Mouse (Mus musculus) left cerebral cortex, postnatal 25 days (tissue): ENCODE results near the gene Ttc7. TPM values are rescaled to one million over a fixed set of nuclear protein-coding genes. Genes with fewer than 3 reads are reported as not detected.

Source experiments
- DNase-seq, 2 experiments: peaks; one replicate each; pipeline ENCODE4 v3.0.0; 2022; ENCODE audit warnings: low spot score in 2 of 2, mixed read lengths in 1 of 2
- intact Hi-C: fragments of 180-260 bp; cut with DNase I; formaldehyde crosslinking; loops from one replicate; pipeline ENCODE4 v1.15.1; 2025
- total RNA-seq, 2 experiments: library from RNA; stranded (reverse); gene quantifications; 2 replicates each; pipeline ENCODE4 v1.2.3; 2021

The Ttc7 gene
- total RNA-seq, 2 experiments from 2014 or later, result 12.0 to 14.4 TPM

GRCm38 (mm10) chr17:87309073-87309788 lies 26.5 kb downstream of the Ttc7 start:
- intact Hi-C loops, result no loop called here
- no peak for DNase-seq

DNA sequence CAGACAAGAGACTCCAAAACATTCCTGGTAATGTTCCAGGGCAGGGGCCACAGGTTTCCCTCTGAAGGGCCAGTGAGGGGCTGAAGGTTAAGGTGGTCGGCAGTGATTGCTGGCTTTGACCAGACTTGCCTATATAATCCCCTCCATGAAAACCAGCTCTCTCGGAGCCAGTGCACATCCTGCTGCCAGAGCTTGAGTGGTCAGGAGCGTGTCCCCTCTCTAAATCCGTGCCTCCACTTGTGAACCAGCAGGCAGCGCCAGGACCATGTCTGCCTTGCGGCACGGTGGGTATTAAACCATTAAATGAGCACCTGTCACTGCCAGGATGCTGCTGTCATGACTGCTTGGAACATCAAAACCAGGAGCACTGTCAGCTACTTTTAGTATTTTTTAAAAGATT lies 27.8 kb downstream of the Ttc7 start:
- intact Hi-C loops, result no loop called here
- no peak for DNase-seq

- intact Hi-C loops, result no loop called here
- DNase-seq, result no peak
Measured at GRCm38 (mm10) chr17:87312351-87312750, 29.7 kb downstream of the Ttc7 start.

DNA sequence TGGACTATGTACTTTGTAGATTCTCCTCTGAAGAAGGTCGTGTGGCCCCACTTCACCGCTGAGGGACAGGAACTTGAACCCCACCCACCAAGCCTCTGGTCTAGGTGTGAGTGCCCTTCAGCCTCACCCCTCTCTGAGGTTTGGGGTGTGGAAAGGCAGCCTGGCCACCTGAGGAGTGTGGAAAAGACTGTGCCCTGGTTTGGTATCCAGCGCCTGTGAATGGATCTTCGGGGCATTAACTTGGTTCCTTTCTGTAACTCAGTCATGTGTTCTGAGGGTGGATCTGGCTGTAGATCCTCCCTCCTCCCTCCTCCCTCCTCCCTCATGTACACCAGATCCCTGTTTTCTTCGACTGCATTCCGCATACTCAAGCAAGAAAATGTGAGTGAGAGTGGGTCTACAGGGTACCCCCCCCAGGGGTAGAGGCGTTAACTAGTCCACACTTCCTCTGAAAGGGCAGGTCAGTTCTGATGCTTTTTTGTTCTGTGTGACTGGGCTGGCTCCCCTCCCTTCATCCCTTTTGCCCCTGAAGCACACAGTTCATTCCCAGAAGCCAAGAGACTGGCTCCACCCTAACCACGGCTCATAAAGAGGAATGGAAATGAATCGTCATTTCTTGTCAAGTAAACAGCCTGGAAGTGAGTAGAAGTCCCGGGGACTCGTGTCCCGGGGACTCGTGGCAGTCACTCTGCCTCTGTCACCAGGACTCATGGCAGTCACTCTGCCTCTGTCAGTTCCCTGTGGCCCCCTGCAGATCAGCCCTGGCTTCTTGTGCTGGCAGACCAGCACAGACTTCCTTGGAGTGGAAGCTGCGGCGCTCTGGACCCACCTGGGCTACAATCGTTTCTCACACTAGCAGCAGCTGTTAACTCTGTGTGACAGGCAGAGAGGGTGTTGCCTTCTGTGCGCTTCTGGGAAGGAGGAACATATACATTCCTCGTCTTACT lies 30.5 kb downstream of the Ttc7 start:
- DNase-seq, result no peak
- intact Hi-C loops, result no loop called here

GRCm38 (mm10) chr17:87314121-87314520 lies 31.4 kb downstream of the Ttc7 start:
- no peak for DNase-seq
- intact Hi-C loops, result no loop called here

- no peak for DNase-seq
- intact Hi-C loops, result no loop called here
Measured at GRCm38 (mm10) chr17:87314530-87314946, 31.9 kb downstream of the Ttc7 start.

DNA sequence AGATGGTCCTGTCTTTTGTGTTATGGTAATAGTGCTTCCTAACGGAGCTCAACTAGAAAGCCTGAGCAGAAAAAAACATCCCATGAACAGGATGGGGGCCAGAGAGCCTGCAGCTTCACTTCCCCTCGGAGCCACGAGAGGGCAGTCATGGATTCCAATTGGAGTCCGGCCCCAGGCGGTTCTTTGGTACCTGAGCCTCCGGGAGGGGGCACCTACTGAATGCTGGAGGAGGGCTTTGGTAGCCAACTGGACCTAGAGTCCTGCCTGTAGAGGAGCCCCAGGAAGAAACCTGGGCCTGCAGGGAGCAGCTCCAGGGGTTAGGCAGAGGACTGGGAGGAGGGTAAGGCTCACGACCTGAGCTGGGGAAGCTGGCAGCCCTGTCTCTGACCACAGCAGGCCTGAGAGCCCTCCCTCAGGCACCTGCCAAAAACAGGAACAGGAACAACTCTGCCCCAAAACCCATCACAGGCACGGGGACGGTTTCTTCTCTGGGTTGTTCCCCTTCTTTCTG lies 32.4 kb downstream of the Ttc7 start:
- peak; percentile 90 to 94 for DNase-seq

DNA sequence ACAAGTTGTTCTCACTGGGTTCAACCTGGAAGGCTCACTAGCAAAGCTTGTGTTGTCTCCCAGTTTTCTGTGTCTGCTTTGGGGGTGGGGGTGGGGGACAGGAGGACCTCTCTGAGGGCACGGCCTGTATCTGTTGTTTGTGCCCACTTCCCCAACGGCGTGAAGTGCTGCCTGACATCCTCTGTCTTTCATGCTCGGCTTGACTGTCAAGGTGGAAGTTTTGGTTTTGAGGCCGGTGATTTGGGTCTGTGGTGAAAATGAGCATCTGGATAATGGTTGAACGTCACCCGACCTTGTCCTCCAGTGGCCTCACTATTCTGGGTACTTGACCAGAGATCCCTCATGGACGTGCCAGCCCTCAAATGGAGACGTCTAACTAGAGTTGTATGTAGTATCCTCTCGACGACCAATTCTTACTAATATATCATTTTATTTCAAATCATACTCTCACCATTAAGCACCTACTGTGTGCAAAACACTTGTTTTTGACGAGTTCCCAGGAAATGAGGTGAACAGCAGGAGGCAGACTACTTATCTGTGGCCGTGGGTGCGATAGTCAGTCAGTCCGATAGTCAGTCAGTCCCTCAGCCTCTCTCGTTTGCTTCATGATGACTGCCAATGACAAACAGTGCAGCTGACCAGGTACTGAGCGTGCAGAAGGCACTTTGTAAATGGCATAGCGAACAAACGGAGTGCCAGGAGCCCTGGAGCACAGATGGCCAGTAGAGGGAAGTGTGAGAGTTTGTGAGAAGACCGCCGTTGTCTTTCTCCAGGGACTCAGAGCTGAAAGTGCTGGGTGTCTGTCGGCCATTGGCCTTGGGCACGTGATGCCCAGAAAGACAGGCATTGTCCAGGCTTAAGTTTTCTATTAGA lies 33.4 kb downstream of the Ttc7 start:
- intact Hi-C loops, result loop anchor here (1.0 to 5.0 kb wide), 4 partner anchors 131 to 351 kb away; partner anchors contain the start of gene Calm2

More for the DNA sequence above, 32.4 kb downstream of the Ttc7 start:
- intact Hi-C loops, result loop anchor here (1.0 to 5.0 kb wide), 3 partner anchors 132 to 352 kb away; partner anchors contain the start of gene Calm2

GRCm38 (mm10) chr17:87317271-87317670 lies 34.6 kb downstream of the Ttc7 start:
- intact Hi-C loops, result loop anchor here (2.0 to 5.0 kb wide), 3 partner anchors 130 to 350 kb away; partner anchors contain the start of gene Calm2

More for the DNA sequence above, 33.4 kb downstream of the Ttc7 start:
- peak in 1 of 2 experiments; percentile 57 for DNase-seq

GRCm38 (mm10) chr17:87317947-87318346 lies 35.3 kb downstream of the Ttc7 start:
- no peak for DNase-seq
- intact Hi-C loops, result loop anchor here (2.0 to 5.0 kb wide), 3 partner anchors 129 to 349 kb away; partner anchors contain the start of gene Calm2

More at GRCm38 (mm10) chr17:87317271-87317670, 34.6 kb downstream of the Ttc7 start:
- no peak for DNase-seq

- DNase-seq, result no peak
Measured at GRCm38 (mm10) chr17:87321673-87322072, 39.0 kb downstream of the Ttc7 start.

GRCm38 (mm10) chr17:87323215-87323614 lies 40.5 kb downstream of the Ttc7 start:
- DNase-seq, result peak in 1 of 2 experiments; percentile 61
- intact Hi-C loops, result loop anchor here (10.0 kb wide), 1 partner anchor 472 kb away; the partner anchor contains the start of gene Kcnk12

More at GRCm38 (mm10) chr17:87321673-87322072, 39.0 kb downstream of the Ttc7 start:
- intact Hi-C loops, result loop anchor here (10.0 kb wide), 1 partner anchor 473 kb away; the partner anchor contains the start of gene Kcnk12

DNA sequence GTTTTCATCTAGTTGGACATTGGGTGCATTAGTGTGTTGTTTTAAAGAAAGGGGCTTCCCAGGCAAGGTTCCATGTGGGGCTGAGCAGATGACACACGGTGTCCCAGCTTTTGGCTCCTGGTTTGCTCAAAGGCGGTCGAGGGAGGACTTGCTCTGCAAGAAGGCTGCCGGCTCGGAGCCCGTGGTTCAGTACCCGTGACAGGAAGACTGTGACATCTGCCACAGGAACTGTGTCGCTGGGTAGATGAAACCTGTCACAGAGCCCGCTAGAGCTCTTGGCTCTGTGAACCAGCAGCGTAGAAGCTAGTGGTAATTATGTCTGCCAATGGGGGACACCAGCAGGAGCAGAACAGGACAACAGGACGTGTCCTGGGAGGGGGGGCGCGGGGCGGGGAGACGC lies 42.8 kb downstream of the Ttc7 start:
- intact Hi-C loops, result loop anchor here (5.0 to 10.0 kb wide), 2 partner anchors 197 to 469 kb away; partner anchors contain the start of gene Kcnk12
- DNase-seq, result peak in 1 of 2 experiments; percentile 65

DNA sequence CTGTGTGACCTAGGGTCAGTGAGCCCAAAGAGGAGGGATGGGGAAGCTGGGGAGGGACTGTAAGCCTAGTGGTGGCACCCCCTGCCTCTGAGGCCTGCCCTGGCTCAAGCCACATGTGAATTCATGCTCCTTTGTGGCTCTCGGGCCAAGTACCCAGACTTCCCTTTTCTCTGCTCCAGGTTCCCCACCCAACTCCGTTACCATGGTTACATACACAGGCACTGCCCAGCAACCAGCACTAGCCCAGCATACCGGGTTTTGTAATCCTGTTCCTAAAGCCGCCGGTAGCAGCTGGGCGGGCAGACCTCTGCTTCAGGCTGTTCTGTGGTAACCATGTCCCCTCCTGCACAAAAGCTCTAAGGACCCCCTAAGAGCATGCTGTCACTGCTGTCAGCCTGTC lies 44.3 kb downstream of the Ttc7 start:
- intact Hi-C loops, result loop anchor here (5.0 to 10.0 kb wide), 2 partner anchors 195 to 468 kb away; partner anchors contain the start of gene Kcnk12
- peak in 1 of 2 experiments; percentile 57 for DNase-seq

DNA sequence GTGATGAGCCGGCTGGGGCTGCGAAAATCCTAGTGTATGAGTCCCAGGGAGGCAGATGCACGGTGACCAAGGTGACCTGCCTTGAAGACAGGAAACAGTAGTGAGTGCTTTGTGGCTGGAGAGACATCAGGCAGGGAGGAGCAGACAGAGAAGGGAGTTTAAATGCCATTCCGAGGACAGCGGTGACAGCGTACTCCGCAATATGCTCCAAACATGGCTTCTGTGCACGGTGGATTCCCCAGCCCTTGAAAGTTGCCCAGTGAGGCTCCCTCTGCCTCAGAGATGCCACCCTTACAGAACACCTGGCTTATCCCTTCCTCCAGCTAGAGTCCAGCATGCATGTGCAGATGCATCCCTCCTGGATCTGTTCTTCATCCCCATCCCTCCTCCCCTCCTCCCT lies 45.0 kb downstream of the Ttc7 start:
- intact Hi-C loops, result loop anchor here (5.0 to 10.0 kb wide), 2 partner anchors 195 to 467 kb away; partner anchors contain the start of gene Kcnk12

DNA sequence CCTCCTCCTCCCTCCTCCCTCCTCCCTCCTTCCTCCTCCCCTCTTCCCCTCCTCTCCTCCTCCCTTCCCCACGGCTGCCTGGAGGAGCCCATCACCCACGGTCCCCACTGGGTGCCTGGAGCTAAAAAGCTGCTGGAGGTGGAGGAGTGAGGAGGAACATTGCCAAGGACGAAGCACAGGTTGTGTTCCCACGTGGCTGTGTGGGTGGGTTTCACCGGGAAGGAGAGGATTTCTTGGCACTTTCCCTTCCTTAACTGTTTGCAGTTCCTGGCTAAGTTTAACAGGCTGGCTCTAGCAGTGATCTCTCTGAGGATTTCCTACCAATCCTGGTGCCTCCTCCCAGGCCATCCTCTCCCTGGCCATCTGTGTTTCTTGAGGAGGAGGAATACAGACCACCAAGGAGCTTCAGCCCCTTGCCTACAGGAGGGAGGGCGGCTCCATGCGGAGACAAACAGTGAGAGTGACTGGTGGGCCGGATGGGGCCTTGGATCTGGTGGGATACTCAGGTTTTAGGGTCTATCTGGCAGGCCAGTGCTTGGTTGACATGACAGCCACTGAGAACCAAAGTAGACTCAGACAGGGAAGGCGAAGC lies 45.6 kb downstream of the Ttc7 start:
- intact Hi-C loops, result loop anchor here (5.0 to 10.0 kb wide), 2 partner anchors 194 to 467 kb away; partner anchors contain the start of gene Kcnk12

More for the DNA sequence above, 45.0 kb downstream of the Ttc7 start:
- DNase-seq, result peak in 1 of 2 experiments; percentile 58

DNA sequence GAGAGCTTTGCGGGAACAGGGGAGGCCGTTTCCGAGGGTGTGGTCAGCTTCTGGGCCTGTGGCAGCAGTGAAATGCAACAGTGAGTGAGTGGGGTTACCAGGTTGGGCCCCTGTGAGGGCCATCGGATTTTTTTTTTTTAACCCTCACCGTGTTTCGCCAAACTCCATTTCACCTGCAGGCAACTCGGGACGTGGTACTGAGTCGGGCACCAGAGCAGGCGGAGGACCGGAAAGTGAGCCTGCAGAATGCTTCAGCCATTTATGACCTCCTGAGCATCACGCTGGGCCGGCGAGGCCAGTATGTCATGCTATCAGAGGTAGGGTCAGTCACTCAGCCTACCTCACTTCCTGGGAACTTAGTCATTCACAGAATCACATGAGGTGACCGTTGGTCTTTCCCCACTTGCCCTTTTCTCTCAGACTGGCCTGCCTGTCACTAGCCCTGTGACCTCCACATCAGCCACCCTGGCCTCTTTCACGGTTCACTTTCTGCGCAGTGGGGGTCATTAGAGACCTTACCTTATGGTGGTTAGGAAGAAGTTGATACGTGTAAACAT lies 46.5 kb downstream of the Ttc7 start:
- no peak for DNase-seq
- intact Hi-C loops, result loop anchor here (5.0 to 10.0 kb wide), 2 partner anchors 193 to 466 kb away; partner anchors contain the start of gene Kcnk12

More for the DNA sequence above, 45.6 kb downstream of the Ttc7 start:
- peak; percentile 90 to 98 for DNase-seq
